Mouse (Mus musculus) liver, adult 2 months (tissue): Measurements from ENCODE around the gene Spata25.

Source experiments
- CTCF ChIP-seq: fragments of 200-500 bp; IDR thresholded peaks from 2 replicates; pipeline ENCODE4 v1.5.1; 2011; ENCODE audit warnings: low read depth, low read length, control low read depth
- POLR2A ChIP-seq: fragments of 200-500 bp; IDR thresholded peaks from 2 replicates; pipeline ENCODE4 v1.6.1; 2011; ENCODE audit warnings: low read length, control low read depth; ENCODE audit not compliant: insufficient read depth; ENCODE audit errors: extremely low read depth

DNA sequence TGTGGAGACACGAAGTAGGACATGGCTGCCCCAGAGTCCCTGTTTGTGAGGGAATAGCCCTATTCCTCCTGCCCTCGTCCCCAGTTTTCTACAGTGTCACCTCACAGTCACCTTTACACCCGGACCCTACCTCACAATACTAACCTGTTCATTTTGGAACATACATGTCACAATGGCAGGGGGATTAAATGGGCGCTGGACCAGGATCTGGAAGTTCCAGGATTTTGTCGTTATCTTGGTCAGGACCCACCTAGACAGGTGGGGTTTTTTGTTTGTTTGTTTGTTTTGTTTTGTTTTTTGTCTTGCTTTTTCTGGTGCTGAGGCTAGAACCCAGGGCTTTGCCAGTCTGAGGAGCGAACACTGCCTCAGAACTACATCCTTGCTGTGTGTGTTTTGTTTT lies at the start of gene Spata25:
- TF ChIP-seq CTCF (no peak), POLR2A (no peak)
